Mouse (Mus musculus): ENCODE measurements around the gene Rfc4. TPM values are rescaled to one million over a fixed set of nuclear protein-coding genes. Genes with fewer than 3 reads are reported as not detected.

The Rfc4 gene
- polyA plus RNA-seq, 1 experiment from 2014 or later = 245 TPM

GRCm38 (mm10) chr16:23149396-23149795 is 21.9 kb upstream of the Rfc4 start:
- Histone ChIP-seq H3K4me3 (ENCODE audit: low read depth, low read length) (no peak overlapping the region), H3K4me2 (ENCODE audit: low read depth, low read length) (no peak overlapping the region), H3K9me3 (replicated peaks; ENCODE audit: control insufficient read depth, low read length) (no peaks in the 10 kb centered on the region), H3K4me1 (ENCODE audit: control insufficient read depth, insufficient read depth, low read length) (no peaks in the 10 kb centered on the region), H3K9ac (replicated peaks; ENCODE audit: low read length) (no peak overlapping the region), H3K27ac (replicated peaks; ENCODE audit: low read depth, low read length) (no peak overlapping the region), H3K36me3 (replicated peaks; ENCODE audit: control insufficient read depth, insufficient read depth, low read depth, low read length) (no peaks in the 10 kb centered on the region), H3K27me3 (ENCODE audit: control insufficient read depth, insufficient read depth, low read length) (no peaks in the 10 kb centered on the region)
- WGBS = 79% methylated on average over 8 of the region's 8 CpGs
- DNase-seq (ENCODE audit: low spot score) = no peak
- no peak for ATAC-seq (replicated peaks; ENCODE audit: insufficient number of reproducible peaks, low FRiP score, low TSS enrichment, low read depth)

DNA sequence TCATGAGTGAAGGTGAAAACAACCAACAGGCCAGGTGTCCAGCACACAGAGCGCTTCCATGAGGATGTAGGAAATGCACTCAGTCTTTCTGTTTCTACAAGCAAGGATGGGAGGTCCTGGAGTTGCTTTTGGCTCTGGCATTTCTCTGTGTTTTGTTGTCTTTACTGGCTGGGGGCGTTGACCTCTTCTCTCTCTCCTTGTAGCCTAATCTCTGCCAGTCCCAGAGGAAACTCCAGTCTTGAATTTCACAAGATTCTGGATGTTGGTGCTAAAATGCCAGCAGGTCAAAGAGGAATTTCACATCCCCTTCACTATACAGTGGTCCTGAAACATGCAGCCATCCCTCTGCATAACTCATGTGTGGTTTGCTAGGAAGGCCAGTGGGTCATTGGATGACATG is 21.4 kb upstream of the Rfc4 start:
- Histone ChIP-seq H3K4me1 (ENCODE audit: control insufficient read depth, insufficient read depth, low read length) (no peaks in the 10 kb centered on the region), H3K27ac (replicated peaks; ENCODE audit: low read depth, low read length) (no peak overlapping the region), H3K9me3 (replicated peaks; ENCODE audit: control insufficient read depth, low read length) (no peaks in the 10 kb centered on the region), H3K36me3 (replicated peaks; ENCODE audit: control insufficient read depth, insufficient read depth, low read depth, low read length) (no peaks in the 10 kb centered on the region), H3K9ac (replicated peaks; ENCODE audit: low read length) (no peak overlapping the region), H3K27me3 (ENCODE audit: control insufficient read depth, insufficient read depth, low read length) (no peaks in the 10 kb centered on the region), H3K4me3 (ENCODE audit: low read depth, low read length) (no peak overlapping the region), H3K4me2 (ENCODE audit: low read depth, low read length) (no peak overlapping the region)
- DNase-seq (ENCODE audit: low spot score) = no peak
- 58% methylated on average over 2 of the region's 2 CpGs for WGBS
- no peak for ATAC-seq (replicated peaks; ENCODE audit: insufficient number of reproducible peaks, low FRiP score, low TSS enrichment, low read depth)

DNA sequence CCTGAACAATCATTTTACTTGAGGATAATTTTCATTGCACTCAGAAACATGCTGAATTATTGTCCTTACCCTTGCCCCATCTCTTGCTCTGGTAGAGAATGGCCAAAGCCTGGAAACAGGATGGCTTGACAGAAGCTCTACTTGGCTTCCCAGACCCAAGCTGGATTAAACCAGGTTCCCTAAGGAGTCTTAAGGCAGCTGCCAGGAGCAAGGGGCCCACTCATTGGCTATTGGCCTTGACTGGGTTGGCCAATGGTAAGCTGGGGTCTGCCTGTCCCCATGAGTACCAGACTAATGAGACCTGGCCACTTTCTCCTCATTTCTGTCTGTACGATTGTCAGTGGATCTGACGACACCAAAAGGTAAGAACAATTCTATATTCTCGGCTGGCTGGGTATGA is 18.7 kb upstream of the Rfc4 start, which contains the start of gene Adipoq:
Adipoq (plus strand) TSS at position 257 of the 400 bp plus-strand sequence.
- ATAC-seq (replicated peaks; ENCODE audit: insufficient number of reproducible peaks, low FRiP score, low TSS enrichment, low read depth) (no peak), DNase-seq (ENCODE audit: low spot score) (no peak)
- Histone ChIP-seq H3K4me1 (ENCODE audit: control insufficient read depth, insufficient read depth, low read length) (no peaks in the 10 kb centered on the region), H3K36me3 (replicated peaks; ENCODE audit: control insufficient read depth, insufficient read depth, low read depth, low read length) (no peaks in the 10 kb centered on the region), H3K4me2 (ENCODE audit: low read depth, low read length) (no peak within 1 kb of the TSS), H3K9ac (replicated peaks; ENCODE audit: low read length) (no peak within 1 kb of the TSS), H3K27me3 (ENCODE audit: control insufficient read depth, insufficient read depth, low read length) (no peaks in the 10 kb centered on the region), H3K4me3 (ENCODE audit: low read depth, low read length) (no peak within 1 kb of the TSS), H3K9me3 (replicated peaks; ENCODE audit: control insufficient read depth, low read length) (no peaks in the 10 kb centered on the region), H3K27ac (replicated peaks; ENCODE audit: low read depth, low read length) (no peak within 1 kb of the TSS)
- whole genome bisulfite sequencing = 90% methylated on average over 3 of the region's 3 CpGs

GRCm38 (mm10) chr16:23145211-23145610 is 17.7 kb upstream of the Rfc4 start:
- no peak overlapping the region for H3K4me2 ChIP-seq (ENCODE audit: low read depth, low read length)
- no peak overlapping the region for H3K4me3 ChIP-seq (ENCODE audit: low read depth, low read length)
- H3K9ac ChIP-seq (replicated peaks; ENCODE audit: low read length) = no peak overlapping the region
- no peaks in the 10 kb centered on the region for H3K36me3 ChIP-seq (replicated peaks; ENCODE audit: control insufficient read depth, insufficient read depth, low read depth, low read length)
- DNase-seq (ENCODE audit: low spot score) (no peak), ATAC-seq (replicated peaks; ENCODE audit: insufficient number of reproducible peaks, low FRiP score, low TSS enrichment, low read depth) (no peak)
- no peaks in the 10 kb centered on the region for H3K27me3 ChIP-seq (ENCODE audit: control insufficient read depth, insufficient read depth, low read length)
- H3K27ac ChIP-seq (replicated peaks; ENCODE audit: low read depth, low read length) = no peak overlapping the region
- H3K4me1 ChIP-seq (ENCODE audit: control insufficient read depth, insufficient read depth, low read length) = no peaks in the 10 kb centered on the region
- WGBS = 88% methylated on average over 5 of the region's 5 CpGs
- H3K9me3 ChIP-seq (replicated peaks; ENCODE audit: control insufficient read depth, low read length) = no peaks in the 10 kb centered on the region

DNA sequence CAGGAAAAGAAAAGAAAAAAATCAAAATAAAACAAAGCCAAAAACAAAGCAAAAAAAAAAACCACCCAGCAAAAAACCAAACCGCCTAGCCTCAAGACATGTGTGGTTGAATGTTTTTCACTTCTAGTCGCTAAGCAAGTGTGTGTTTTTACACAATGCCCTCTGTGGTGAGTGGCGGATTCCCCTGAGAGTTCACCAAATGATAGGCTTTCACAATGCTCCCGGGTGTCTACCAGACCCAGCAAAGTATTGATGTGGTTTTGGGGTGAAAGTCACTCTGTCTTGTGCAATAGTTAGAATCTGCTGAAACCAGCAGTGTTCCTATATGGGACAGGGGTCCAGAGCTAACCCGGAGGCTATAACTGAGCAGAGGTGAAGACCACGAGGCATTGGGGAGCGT is 16.8 kb upstream of the Rfc4 start:
- Histone ChIP-seq H3K36me3 (replicated peaks; ENCODE audit: control insufficient read depth, insufficient read depth, low read depth, low read length) (no peaks in the 10 kb centered on the region), H3K9me3 (replicated peaks; ENCODE audit: control insufficient read depth, low read length) (no peaks in the 10 kb centered on the region), H3K27me3 (ENCODE audit: control insufficient read depth, insufficient read depth, low read length) (no peaks in the 10 kb centered on the region), H3K4me3 (ENCODE audit: low read depth, low read length) (no peak overlapping the region), H3K27ac (replicated peaks; ENCODE audit: low read depth, low read length) (no peak overlapping the region), H3K9ac (replicated peaks; ENCODE audit: low read length) (no peak overlapping the region), H3K4me2 (ENCODE audit: low read depth, low read length) (no peak overlapping the region), H3K4me1 (ENCODE audit: control insufficient read depth, insufficient read depth, low read length) (no peaks in the 10 kb centered on the region)
- 88% methylated on average over 7 of the region's 7 CpGs for WGBS
- no peak for DNase-seq (ENCODE audit: low spot score)
- ATAC-seq (replicated peaks; ENCODE audit: insufficient number of reproducible peaks, low FRiP score, low TSS enrichment, low read depth) = no peak

DNA sequence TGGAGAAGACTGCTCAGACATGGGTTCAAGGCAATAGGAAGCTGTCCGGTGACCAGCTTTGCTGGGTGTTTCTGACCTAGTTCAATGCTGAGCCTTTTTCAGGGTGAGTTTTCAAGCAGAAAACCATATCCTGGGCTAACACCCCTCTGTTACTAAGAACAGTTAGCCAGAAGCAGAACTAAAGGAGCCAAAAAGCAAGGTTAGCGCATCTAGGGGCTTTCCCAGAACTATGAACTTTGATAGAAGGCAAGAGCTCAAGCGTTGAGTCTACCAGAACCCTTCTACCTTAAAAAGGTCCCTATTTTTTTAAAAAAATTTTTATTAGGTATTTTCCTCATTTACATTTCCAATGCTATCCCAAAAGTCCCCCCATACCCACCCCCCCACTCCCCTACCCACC is 13.4 kb upstream of the Rfc4 start:
- Histone ChIP-seq H3K36me3 (replicated peaks; ENCODE audit: control insufficient read depth, insufficient read depth, low read depth, low read length) (no peaks in the 10 kb centered on the region), H3K27ac (replicated peaks; ENCODE audit: low read depth, low read length) (no peak overlapping the region), H3K4me3 (ENCODE audit: low read depth, low read length) (no peak overlapping the region), H3K9me3 (replicated peaks; ENCODE audit: control insufficient read depth, low read length) (no peaks in the 10 kb centered on the region), H3K9ac (replicated peaks; ENCODE audit: low read length) (no peak overlapping the region), H3K27me3 (ENCODE audit: control insufficient read depth, insufficient read depth, low read length) (no peaks in the 10 kb centered on the region), H3K4me2 (ENCODE audit: low read depth, low read length) (no peak overlapping the region), H3K4me1 (ENCODE audit: control insufficient read depth, insufficient read depth, low read length) (no peaks in the 10 kb centered on the region)
- ATAC-seq (replicated peaks; ENCODE audit: insufficient number of reproducible peaks, low FRiP score, low TSS enrichment, low read depth) (no peak), DNase-seq (ENCODE audit: low spot score) (no peak)
- 98% methylated on average over 3 of the region's 3 CpGs for WGBS

- WGBS = 63% methylated on average over 4 of the region's 4 CpGs
- Histone ChIP-seq H3K4me3 (ENCODE audit: low read depth, low read length) (no peak overlapping the region), H3K9ac (replicated peaks; ENCODE audit: low read length) (no peak overlapping the region), H3K9me3 (replicated peaks; ENCODE audit: control insufficient read depth, low read length) (no peaks in the 10 kb centered on the region), H3K27me3 (ENCODE audit: control insufficient read depth, insufficient read depth, low read length) (no peaks in the 10 kb centered on the region), H3K4me1 (ENCODE audit: control insufficient read depth, insufficient read depth, low read length) (no peaks in the 10 kb centered on the region), H3K36me3 (replicated peaks; ENCODE audit: control insufficient read depth, insufficient read depth, low read depth, low read length) (no peaks in the 10 kb centered on the region), H3K4me2 (ENCODE audit: low read depth, low read length) (no peak overlapping the region), H3K27ac (replicated peaks; ENCODE audit: low read depth, low read length) (no peak overlapping the region)
- DNase-seq (ENCODE audit: low spot score) (no peak), ATAC-seq (replicated peaks; ENCODE audit: insufficient number of reproducible peaks, low FRiP score, low TSS enrichment, low read depth) (no peak)
These were observed 9.0 kb upstream of the Rfc4 start for GRCm38 (mm10) chr16:23136406-23136970.

DNA sequence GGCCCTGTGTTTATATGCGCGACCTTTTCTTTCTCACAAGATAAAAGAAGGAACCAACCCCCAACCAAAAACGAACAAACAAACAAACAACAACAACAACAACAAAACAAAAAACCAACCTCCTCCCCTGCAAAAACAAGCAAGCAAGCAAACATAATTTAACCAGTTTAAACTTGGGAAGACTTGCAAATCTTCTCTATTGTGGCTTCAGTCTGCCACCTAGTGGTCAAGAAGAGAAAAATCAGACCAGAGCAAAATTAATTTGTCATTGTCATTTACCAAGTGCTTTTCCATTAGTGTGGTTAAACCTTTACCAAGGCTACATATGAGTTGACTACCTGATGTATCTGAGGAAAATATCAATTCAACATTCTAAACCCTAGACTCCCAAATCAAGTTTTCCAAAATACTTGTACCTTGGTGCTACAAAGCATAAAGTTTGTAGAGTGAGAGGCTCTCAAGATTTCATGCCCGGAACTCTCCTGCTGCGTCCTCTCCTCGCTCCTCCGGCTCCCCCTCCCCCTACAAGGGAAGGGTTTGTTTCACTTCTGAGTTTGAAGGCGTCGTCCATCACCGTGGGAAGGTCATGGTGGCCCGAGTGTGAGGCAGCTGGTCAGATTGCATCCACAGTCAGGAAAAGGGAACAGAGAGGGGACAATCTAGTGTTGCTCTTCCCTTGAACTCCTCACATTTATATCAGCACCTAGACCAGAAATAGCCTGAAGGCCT is 8.0 kb upstream of the Rfc4 start:
- Histone ChIP-seq H3K9me3 (replicated peaks; ENCODE audit: control insufficient read depth, low read length) (no peaks in the 10 kb centered on the region), H3K9ac (replicated peaks; ENCODE audit: low read length) (no peak overlapping the region), H3K36me3 (replicated peaks; ENCODE audit: control insufficient read depth, insufficient read depth, low read depth, low read length) (no peaks in the 10 kb centered on the region), H3K4me3 (ENCODE audit: low read depth, low read length) (no peak overlapping the region), H3K27ac (replicated peaks; ENCODE audit: low read depth, low read length) (no peak overlapping the region), H3K27me3 (ENCODE audit: control insufficient read depth, insufficient read depth, low read length) (no peaks in the 10 kb centered on the region), H3K4me1 (ENCODE audit: control insufficient read depth, insufficient read depth, low read length) (no peaks in the 10 kb centered on the region), H3K4me2 (ENCODE audit: low read depth, low read length) (no peak overlapping the region)
- peak; percentile 70 for DNase-seq (ENCODE audit: low spot score)
- no peak for ATAC-seq (replicated peaks; ENCODE audit: insufficient number of reproducible peaks, low FRiP score, low TSS enrichment, low read depth)
- WGBS = 22% methylated on average over 11 of the region's 11 CpGs

Data from embryonic facial prominence, embryonic 11.5 days (tissue).